Mouse (Mus musculus) heart, adult 18-20 months (tissue): ENCODE measurements at regions not wholly inside any gene's neighbourhood (a gene's known extent, or its start where the extent isn't known, plus 50 kb on each side); places are given as distances from the start of the nearest gene placed in this dataset.

Source experiments
- DNase-seq, 2 experiments: peaks; one replicate each; pipeline ENCODE4 v3.0.0; 2021 to 2022; ENCODE audit warnings: mixed read lengths in 1 of 2

DNA sequence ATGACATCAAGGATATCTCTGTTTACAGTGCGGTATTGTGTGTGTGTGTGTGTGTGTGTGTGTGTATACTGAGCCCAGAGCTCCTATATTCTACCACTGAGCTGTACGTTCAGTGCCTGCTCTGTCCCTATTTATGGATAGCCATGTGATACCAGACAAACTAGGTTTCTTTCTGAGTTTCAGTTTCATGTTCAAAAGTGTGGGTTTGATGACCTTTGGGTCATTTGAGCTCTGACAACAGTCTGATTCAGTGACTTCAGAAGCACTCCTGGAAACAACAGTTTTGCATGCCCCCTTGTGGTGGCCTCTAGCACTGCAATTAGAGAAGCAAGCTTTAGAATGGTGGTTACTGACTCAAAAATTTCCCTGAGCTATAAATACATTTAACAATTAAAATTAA, 50.9 kb upstream of the Tent2 start:
- DNase-seq = peak; percentile 74 to 93

- DNase-seq = no peak
Measured at GRCm38 (mm10) chr13:93248711-93249110, 50.7 kb upstream of the Homer1 start.
